Mouse (Mus musculus) C2C12 (cell line): Measurements from ENCODE around the gene Nop2. TPM values are rescaled to one million over a fixed set of nuclear protein-coding genes. Genes with fewer than 3 reads are reported as not detected.

Experiments used
- H3K27me3 ChIP-seq: one replicate; pipeline ENCODE4 v1.6.1; 2011; ENCODE audit not compliant: control insufficient read depth, insufficient read depth, insufficient read length
- H3K36me3 ChIP-seq: one replicate; pipeline ENCODE4 v1.6.1; 2011; ENCODE audit not compliant: control insufficient read depth, insufficient read depth
- H3K4me3 ChIP-seq: one replicate; pipeline ENCODE4 v1.5.1; 2011; ENCODE audit warnings: mild to moderate bottlenecking, control low read depth; ENCODE audit not compliant: poor library complexity, insufficient read depth, severe bottlenecking
- H3K79me2 ChIP-seq: one replicate; pipeline ENCODE4 v1.6.1; 2011; ENCODE audit not compliant: control insufficient read depth, insufficient read depth
- H3K79me3 ChIP-seq: one replicate; pipeline ENCODE4 v1.6.1; 2011; ENCODE audit warnings: low read depth, control low read depth
- H3ac ChIP-seq: one replicate; pipeline ENCODE3; 2011; ENCODE audit warnings: low read depth; ENCODE audit not compliant: control insufficient read depth, insufficient read length
- CEBPB ChIP-seq: IDR thresholded peaks from one replicate; pipeline ENCODE4 v1.6.1; 2011; ENCODE audit warnings: low read depth, mild to moderate bottlenecking, control low read depth, moderate library complexity
- CTCF ChIP-seq: IDR thresholded peaks from one replicate; pipeline ENCODE4 v1.5.1; 2011; ENCODE audit not compliant: control insufficient read depth, insufficient read depth, insufficient read length
- FOSL1 ChIP-seq: IDR thresholded peaks from one replicate; pipeline ENCODE4 v1.8.0; 2011; ENCODE audit warnings: mild to moderate bottlenecking, low read length; ENCODE audit not compliant: poor library complexity, insufficient read depth, severe bottlenecking
- MAX ChIP-seq: IDR thresholded peaks from one replicate; pipeline ENCODE4 v1.6.1; 2011; ENCODE audit warnings: mild to moderate bottlenecking, control low read depth
- MYOD1 ChIP-seq: IDR thresholded peaks from one replicate; pipeline ENCODE4 v1.6.1; 2011; ENCODE audit warnings: low read depth; ENCODE audit not compliant: control insufficient read depth, insufficient read length
- MYOG ChIP-seq: IDR thresholded peaks from one replicate; pipeline ENCODE4 v1.6.1; 2011; ENCODE audit not compliant: control insufficient read depth, insufficient read length; ENCODE audit errors: extremely low read depth
- USF1 ChIP-seq: IDR thresholded peaks from one replicate; pipeline ENCODE4 v1.6.1; 2011; ENCODE audit warnings: low read depth, mild to moderate bottlenecking, control low read depth, moderate library complexity
- polyA plus RNA-seq: library from polyadenylated mRNA; unstranded; fragments of >200 nt; fragmentation: generic; extraction: Trizol; gene quantifications from one replicate; pipeline ENCODE4 v1.2.1, GENCODE M21; 2012; ENCODE audit warnings: missing spikeins

Nop2 gene
- polyA plus RNA-seq, 1 experiment = 132 TPM

- TF ChIP-seq FOSL1 (no peak), USF1 (no peak), MAX (no peak), MYOD1 (no peak), MYOG (no peak), CEBPB (no peak), CTCF (no peak)
- no peaks in the 10 kb centered on the region for H3K79me3 ChIP-seq
- H3K36me3 ChIP-seq = peaks cover 40% of the 10 kb centered on the region
- H3K4me3 ChIP-seq = no peak overlapping the region
- no peak overlapping the region for H3ac ChIP-seq
- no peaks in the 10 kb centered on the region for H3K27me3 ChIP-seq
- H3K79me2 ChIP-seq = no peaks in the 10 kb centered on the region
Measured at GRCm38 (mm10) chr6:125154550-125154949, 22.8 kb downstream of the Nop2 start.

GRCm38 (mm10) chr6:125155262-125155661, 23.6 kb downstream of the Nop2 start:
- no peak overlapping the region for H3ac ChIP-seq
- H3K36me3 ChIP-seq = peaks cover 47% of the 10 kb centered on the region
- no peaks in the 10 kb centered on the region for H3K27me3 ChIP-seq
- TF ChIP-seq MYOG = no peak
- TF ChIP-seq MAX = no peak
- no peak for TF ChIP-seq CTCF
- TF ChIP-seq FOSL1 = no peak
- TF ChIP-seq USF1 = no peak
- H3K79me3 ChIP-seq = no peaks in the 10 kb centered on the region
- H3K4me3 ChIP-seq = no peak overlapping the region
- H3K79me2 ChIP-seq = no peaks in the 10 kb centered on the region

- Histone ChIP-seq H3K79me2 (no peaks in the 10 kb centered on the region), H3K4me3 (no peak overlapping the region), H3K36me3 (peaks cover 50% of the 10 kb centered on the region), H3K27me3 (no peaks in the 10 kb centered on the region), H3K79me3 (no peaks in the 10 kb centered on the region), H3ac (no peak overlapping the region)
- no peak for TF ChIP-seq FOSL1
- TF ChIP-seq USF1 = no peak
Measured at GRCm38 (mm10) chr6:125156491-125156890, 24.8 kb downstream of the Nop2 start.

GRCm38 (mm10) chr6:125156903-125157614, 25.4 kb downstream of the Nop2 start:
- Histone ChIP-seq H3ac (no peak overlapping the region), H3K36me3 (peaks cover 49% of the 10 kb centered on the region), H3K27me3 (no peaks in the 10 kb centered on the region), H3K4me3 (no peak overlapping the region), H3K79me2 (no peaks in the 10 kb centered on the region), H3K79me3 (no peaks in the 10 kb centered on the region)
- TF ChIP-seq MYOD1 = peak; percentile 68
- no peak for TF ChIP-seq USF1
- TF ChIP-seq CTCF = no peak

- no peak for TF ChIP-seq USF1
- no peak for TF ChIP-seq MYOD1
- no peak for TF ChIP-seq FOSL1
- TF ChIP-seq CTCF = no peak
- H3K36me3 ChIP-seq = peaks cover 60% of the 10 kb centered on the region
- H3K79me3 ChIP-seq = peaks cover 13% of the 10 kb centered on the region
- H3ac ChIP-seq = no peak overlapping the region
- H3K79me2 ChIP-seq = peaks cover 19% of the 10 kb centered on the region
- H3K27me3 ChIP-seq = no peaks in the 10 kb centered on the region
- H3K4me3 ChIP-seq = no peak overlapping the region
Measured at GRCm38 (mm10) chr6:125158944-125159492, 27.3 kb downstream of the Nop2 start.

- H3K27me3 ChIP-seq = no peaks in the 10 kb centered on the region
- peaks cover 23% of the 10 kb centered on the region for H3K79me3 ChIP-seq
- H3K36me3 ChIP-seq = peaks cover 67% of the 10 kb centered on the region
- H3K4me3 ChIP-seq = no peak overlapping the region
- H3ac ChIP-seq = no peak overlapping the region
- H3K79me2 ChIP-seq = peaks cover 28% of the 10 kb centered on the region
- TF ChIP-seq FOSL1 = no peak
- no peak for TF ChIP-seq MAX
- TF ChIP-seq MYOD1 = no peak
- no peak for TF ChIP-seq CEBPB
- no peak for TF ChIP-seq MYOG
- no peak for TF ChIP-seq USF1
- TF ChIP-seq CTCF = no peak
Measured at GRCm38 (mm10) chr6:125159773-125160557, 28.3 kb downstream of the Nop2 start.
